Mouse (Mus musculus): ENCODE data around the gene Tm6sf1. TPM values are rescaled to one million over a fixed set of nuclear protein-coding genes. Genes with fewer than 3 reads are reported as not detected.
"Not testable (repeated sequence)": the region's sequence is repeated elsewhere in the genome, so short reads cannot be mapped to it uniquely, and the experiment has no call there.

Gene Tm6sf1
- polyA plus RNA-seq, 1 experiment from 2014 or later = 15.0 TPM

GRCm38 (mm10) chr7:81837771-81838170, 21.0 kb upstream of the Tm6sf1 start:
- WGBS = 89% methylated on average over 5 of the region's 5 CpGs
- not testable (repeated sequence) for H3K27ac ChIP-seq; H3K4me2 ChIP-seq (replicated peaks); H3K9me3 ChIP-seq (ENCODE audit: control insufficient read depth, low read length); H3K36me3 ChIP-seq (replicated peaks; ENCODE audit: control insufficient read depth, insufficient read depth); H3K4me3 ChIP-seq (replicated peaks; ENCODE audit: low read length); H3K27me3 ChIP-seq (ENCODE audit: control insufficient read depth, insufficient read depth, low read length); H3K9ac ChIP-seq; ATAC-seq (ENCODE audit: low FRiP score); DNase-seq (ENCODE audit: low spot score); H3K4me1 ChIP-seq (replicated peaks; ENCODE audit: control insufficient read depth, insufficient read depth, low read length)

- ATAC-seq (ENCODE audit: low FRiP score) (no peak), DNase-seq (ENCODE audit: low spot score) (no peak)
- no peak overlapping the region for H3K4me3 ChIP-seq (replicated peaks; ENCODE audit: low read length)
- H3K27me3 ChIP-seq (ENCODE audit: control insufficient read depth, insufficient read depth, low read length) = no peaks in the 10 kb centered on the region
- WGBS = 68% methylated on average over 6 of the region's 6 CpGs
- H3K9ac ChIP-seq = no peak overlapping the region
- H3K27ac ChIP-seq = no peak overlapping the region
- H3K4me2 ChIP-seq (replicated peaks) = no peak overlapping the region
- no peaks in the 10 kb centered on the region for H3K4me1 ChIP-seq (replicated peaks; ENCODE audit: control insufficient read depth, insufficient read depth, low read length)
- no peaks in the 10 kb centered on the region for H3K36me3 ChIP-seq (replicated peaks; ENCODE audit: control insufficient read depth, insufficient read depth)
- H3K9me3 ChIP-seq (ENCODE audit: control insufficient read depth, low read length) = no peaks in the 10 kb centered on the region
These were observed 19.1 kb upstream of the Tm6sf1 start for GRCm38 (mm10) chr7:81839746-81840145.

- 65% methylated on average over 7 of the region's 7 CpGs for WGBS
- Histone ChIP-seq H3K9me3 (ENCODE audit: control insufficient read depth, low read length) (no peaks in the 10 kb centered on the region), H3K4me2 (replicated peaks) (no peak overlapping the region), H3K27ac (no peak overlapping the region), H3K27me3 (ENCODE audit: control insufficient read depth, insufficient read depth, low read length) (no peaks in the 10 kb centered on the region), H3K4me1 (replicated peaks; ENCODE audit: control insufficient read depth, insufficient read depth, low read length) (no peaks in the 10 kb centered on the region), H3K36me3 (replicated peaks; ENCODE audit: control insufficient read depth, insufficient read depth) (no peaks in the 10 kb centered on the region), H3K4me3 (replicated peaks; ENCODE audit: low read length) (no peak overlapping the region), H3K9ac (no peak overlapping the region)
- no peak for ATAC-seq (ENCODE audit: low FRiP score)
- no peak for DNase-seq (ENCODE audit: low spot score)
These were observed 18.1 kb upstream of the Tm6sf1 start for GRCm38 (mm10) chr7:81840661-81841181.

- no peak overlapping the region for H3K27ac ChIP-seq
- H3K4me2 ChIP-seq (replicated peaks) = no peak overlapping the region
- ATAC-seq (ENCODE audit: low FRiP score) = no peak
- no peaks in the 10 kb centered on the region for H3K27me3 ChIP-seq (ENCODE audit: control insufficient read depth, insufficient read depth, low read length)
- 90% methylated on average over 6 of the region's 6 CpGs for WGBS
- H3K4me1 ChIP-seq (replicated peaks; ENCODE audit: control insufficient read depth, insufficient read depth, low read length) = no peaks in the 10 kb centered on the region
- H3K4me3 ChIP-seq (replicated peaks; ENCODE audit: low read length) = no peak overlapping the region
- no peaks in the 10 kb centered on the region for H3K36me3 ChIP-seq (replicated peaks; ENCODE audit: control insufficient read depth, insufficient read depth)
- DNase-seq (ENCODE audit: low spot score) = no peak
- no peaks in the 10 kb centered on the region for H3K9me3 ChIP-seq (ENCODE audit: control insufficient read depth, low read length)
- H3K9ac ChIP-seq = no peak overlapping the region
These were observed 17.4 kb upstream of the Tm6sf1 start for GRCm38 (mm10) chr7:81841439-81841838.

- H3K27me3 ChIP-seq (ENCODE audit: control insufficient read depth, insufficient read depth, low read length) = no peaks in the 10 kb centered on the region
- DNase-seq (ENCODE audit: low spot score) (no peak), ATAC-seq (ENCODE audit: low FRiP score) (no peak)
- no peak overlapping the region for H3K4me2 ChIP-seq (replicated peaks)
- no peaks in the 10 kb centered on the region for H3K9me3 ChIP-seq (ENCODE audit: control insufficient read depth, low read length)
- H3K9ac ChIP-seq = no peak overlapping the region
- no peaks in the 10 kb centered on the region for H3K36me3 ChIP-seq (replicated peaks; ENCODE audit: control insufficient read depth, insufficient read depth)
- 93% methylated on average over 7 of the region's 7 CpGs for WGBS
- no peak overlapping the region for H3K4me3 ChIP-seq (replicated peaks; ENCODE audit: low read length)
- no peaks in the 10 kb centered on the region for H3K4me1 ChIP-seq (replicated peaks; ENCODE audit: control insufficient read depth, insufficient read depth, low read length)
- no peak overlapping the region for H3K27ac ChIP-seq
These were observed 16.7 kb upstream of the Tm6sf1 start for GRCm38 (mm10) chr7:81842141-81842540.

- Histone ChIP-seq H3K4me1 (replicated peaks; ENCODE audit: control insufficient read depth, insufficient read depth, low read length) (no peaks in the 10 kb centered on the region), H3K36me3 (replicated peaks; ENCODE audit: control insufficient read depth, insufficient read depth) (no peaks in the 10 kb centered on the region), H3K4me2 (replicated peaks) (no peak overlapping the region), H3K27me3 (ENCODE audit: control insufficient read depth, insufficient read depth, low read length) (no peaks in the 10 kb centered on the region), H3K9ac (no peak overlapping the region), H3K27ac (no peak overlapping the region), H3K9me3 (ENCODE audit: control insufficient read depth, low read length) (no peaks in the 10 kb centered on the region), H3K4me3 (replicated peaks; ENCODE audit: low read length) (no peak overlapping the region)
- 73% methylated on average over 1 of the region's 1 CpGs for WGBS
- DNase-seq (ENCODE audit: low spot score) (no peak), ATAC-seq (ENCODE audit: low FRiP score) (no peak)
These were observed 15.8 kb upstream of the Tm6sf1 start for GRCm38 (mm10) chr7:81842998-81843397.

GRCm38 (mm10) chr7:81843903-81844302, 14.9 kb upstream of the Tm6sf1 start:
- H3K36me3 ChIP-seq (replicated peaks; ENCODE audit: control insufficient read depth, insufficient read depth) = no peaks in the 10 kb centered on the region
- H3K4me2 ChIP-seq (replicated peaks) = no peak overlapping the region
- H3K9ac ChIP-seq = no peak overlapping the region
- no peaks in the 10 kb centered on the region for H3K4me1 ChIP-seq (replicated peaks; ENCODE audit: control insufficient read depth, insufficient read depth, low read length)
- H3K27me3 ChIP-seq (ENCODE audit: control insufficient read depth, insufficient read depth, low read length) = no peaks in the 10 kb centered on the region
- WGBS = 80% methylated on average over 8 of the region's 8 CpGs
- H3K27ac ChIP-seq = no peak overlapping the region
- no peaks in the 10 kb centered on the region for H3K9me3 ChIP-seq (ENCODE audit: control insufficient read depth, low read length)
- DNase-seq (ENCODE audit: low spot score) (no peak), ATAC-seq (ENCODE audit: low FRiP score) (no peak)
- no peak overlapping the region for H3K4me3 ChIP-seq (replicated peaks; ENCODE audit: low read length)

GRCm38 (mm10) chr7:81844801-81845200, 14.0 kb upstream of the Tm6sf1 start:
- Histone ChIP-seq H3K4me3 (replicated peaks; ENCODE audit: low read length) (no peak overlapping the region), H3K9me3 (ENCODE audit: control insufficient read depth, low read length) (no peaks in the 10 kb centered on the region), H3K27me3 (ENCODE audit: control insufficient read depth, insufficient read depth, low read length) (no peaks in the 10 kb centered on the region), H3K9ac (no peak overlapping the region), H3K36me3 (replicated peaks; ENCODE audit: control insufficient read depth, insufficient read depth) (no peaks in the 10 kb centered on the region), H3K27ac (no peak overlapping the region), H3K4me2 (replicated peaks) (no peak overlapping the region), H3K4me1 (replicated peaks; ENCODE audit: control insufficient read depth, insufficient read depth, low read length) (no peaks in the 10 kb centered on the region)
- ATAC-seq (ENCODE audit: low FRiP score) = no peak
- 88% methylated on average over 11 of the region's 11 CpGs for WGBS
- no peak for DNase-seq (ENCODE audit: low spot score)

GRCm38 (mm10) chr7:81845313-81845712, 13.5 kb upstream of the Tm6sf1 start:
- DNase-seq (ENCODE audit: low spot score) = no peak
- no peaks in the 10 kb centered on the region for H3K36me3 ChIP-seq (replicated peaks; ENCODE audit: control insufficient read depth, insufficient read depth)
- no peak overlapping the region for H3K9ac ChIP-seq
- H3K4me2 ChIP-seq (replicated peaks) = no peak overlapping the region
- H3K27me3 ChIP-seq (ENCODE audit: control insufficient read depth, insufficient read depth, low read length) = no peaks in the 10 kb centered on the region
- H3K9me3 ChIP-seq (ENCODE audit: control insufficient read depth, low read length) = no peaks in the 10 kb centered on the region
- H3K4me1 ChIP-seq (replicated peaks; ENCODE audit: control insufficient read depth, insufficient read depth, low read length) = no peaks in the 10 kb centered on the region
- ATAC-seq (ENCODE audit: low FRiP score) = no peak
- H3K27ac ChIP-seq = no peak overlapping the region
- H3K4me3 ChIP-seq (replicated peaks; ENCODE audit: low read length) = no peak overlapping the region
- WGBS = 82% methylated on average over 3 of the region's 3 CpGs

GRCm38 (mm10) chr7:81846008-81846407, 12.8 kb upstream of the Tm6sf1 start:
- H3K4me3 ChIP-seq (replicated peaks; ENCODE audit: low read length) = no peak overlapping the region
- H3K9me3 ChIP-seq (ENCODE audit: control insufficient read depth, low read length) = no peaks in the 10 kb centered on the region
- H3K4me2 ChIP-seq (replicated peaks) = no peak overlapping the region
- 89% methylated on average over 8 of the region's 8 CpGs for WGBS
- no peak for DNase-seq (ENCODE audit: low spot score)
- H3K4me1 ChIP-seq (replicated peaks; ENCODE audit: control insufficient read depth, insufficient read depth, low read length) = no peaks in the 10 kb centered on the region
- no peaks in the 10 kb centered on the region for H3K27me3 ChIP-seq (ENCODE audit: control insufficient read depth, insufficient read depth, low read length)
- no peak for ATAC-seq (ENCODE audit: low FRiP score)
- no peak overlapping the region for H3K27ac ChIP-seq
- no peak overlapping the region for H3K9ac ChIP-seq
- H3K36me3 ChIP-seq (replicated peaks; ENCODE audit: control insufficient read depth, insufficient read depth) = no peaks in the 10 kb centered on the region
